Mouse (Mus musculus): ENCODE results near the gene Gm10277. TPM values are rescaled to one million over a fixed set of nuclear protein-coding genes. Genes with fewer than 3 reads are reported as not detected.
A peak's percentile ranks its signal among the peaks of the same experiment; 100 is the strongest.

Gm10277 gene
- polyA plus RNA-seq (2012; rRNA removed): 0.04 TPM in 1 of 2 replicates, not detected in the other

DNA sequence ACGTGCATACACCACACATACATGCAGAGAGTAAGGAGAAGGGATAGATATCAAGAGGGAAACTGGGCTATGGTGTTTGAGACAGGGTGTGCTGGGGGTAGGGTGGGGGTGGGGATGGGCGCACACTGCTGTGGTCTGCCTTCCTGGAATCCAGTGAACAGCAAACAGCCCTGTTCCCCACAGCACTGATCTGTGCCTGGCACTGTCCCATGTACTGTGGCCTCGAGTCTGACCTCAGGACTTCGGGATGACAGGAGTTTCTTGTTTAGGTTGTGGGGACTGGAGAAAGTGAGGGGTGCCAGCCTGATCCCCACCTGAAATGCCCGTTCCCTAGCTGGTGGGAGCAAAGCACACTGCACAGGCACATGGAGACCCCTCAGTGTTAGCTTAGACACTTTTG lies at the start of gene Gm10277:
Gene Gm10277, minus strand, starts transcription at position 41 of the 400 bp plus-strand sequence.
- no peaks in the 10 kb centered on the region for H3K27me3 ChIP-seq (replicated peaks; ENCODE audit: control insufficient read depth, insufficient read depth, low read length)
- H3K4me1 ChIP-seq (ENCODE audit: control insufficient read depth, insufficient read depth, low read length): peaks cover 71% of the 10 kb centered on the region
- H3K36me3 ChIP-seq (ENCODE audit: control insufficient read depth, insufficient read depth, low read length): no peaks in the 10 kb centered on the region
- DNase-seq: peak; percentile 29
- TF ChIP-seq CTCF (conservative IDR thresholded peaks at IDR 0.05; ENCODE audit: insufficient read depth, insufficient read length, low read depth, low read length): no peak
- no peak for TF ChIP-seq POLR2A (IDR thresholded peaks at IDR 0.05; ENCODE audit: low read depth, low read length)
- H3K27ac ChIP-seq (ENCODE audit: insufficient read depth, low read depth, low read length): peak within 1 kb of the TSS; percentile 98
- H3K4me3 ChIP-seq (ENCODE audit: insufficient read depth, low read depth, low read length): no peak within 1 kb of the TSS
- 65% methylated on average over 5 of the region's 5 CpGs for WGBS

DNA sequence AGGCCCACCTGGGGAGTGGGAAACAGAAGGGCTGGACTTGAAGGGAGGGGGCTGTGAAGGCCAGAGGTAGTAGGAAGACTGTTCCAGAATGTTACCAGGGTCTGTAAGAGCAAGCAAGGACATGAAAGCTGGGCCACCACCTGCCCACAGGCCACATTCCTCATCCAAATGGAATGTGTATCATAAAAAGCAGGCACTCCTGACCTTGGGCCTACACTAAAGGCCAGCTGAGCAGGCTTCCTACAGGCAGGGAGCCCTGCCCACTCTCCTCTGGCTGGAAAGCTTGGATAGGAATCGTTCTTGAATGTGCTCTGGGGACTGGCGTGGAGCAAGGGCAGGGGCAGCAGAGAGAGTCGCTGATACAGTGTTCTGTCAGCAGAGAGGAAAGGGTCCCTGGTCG lies 49.2 kb upstream of the Gm10277 start:
- H3K27ac ChIP-seq (ENCODE audit: insufficient read depth, low read depth, low read length): peak overlapping the region; percentile 85

DNA sequence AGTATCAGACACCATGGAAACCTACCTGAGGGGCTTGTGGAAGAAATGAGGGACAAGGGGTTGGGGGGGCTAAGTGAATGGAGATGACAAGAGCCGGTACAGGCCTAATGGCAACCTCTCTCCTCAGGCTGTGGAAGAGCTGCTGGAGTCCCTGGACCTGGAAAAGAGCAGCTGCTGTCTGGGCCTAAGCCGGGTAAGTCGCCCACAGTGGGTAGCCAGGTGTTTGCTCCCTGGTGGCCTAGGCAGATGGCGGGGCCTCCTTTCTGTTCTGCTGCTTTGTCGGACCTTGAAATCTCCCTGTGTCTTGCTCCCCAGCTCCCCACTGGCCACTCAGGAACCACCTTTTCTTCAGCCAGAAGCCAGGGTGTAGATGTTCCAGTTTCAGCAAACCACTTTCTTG lies 48.7 kb upstream of the Gm10277 start:
- H3K27ac ChIP-seq (ENCODE audit: insufficient read depth, low read depth, low read length): peak overlapping the region; percentile 85
- TF ChIP-seq POLR2A (IDR thresholded peaks at IDR 0.05; ENCODE audit: low read depth, low read length) (no peak), CTCF (conservative IDR thresholded peaks at IDR 0.05; ENCODE audit: insufficient read depth, insufficient read length, low read depth, low read length) (no peak)
- WGBS: 63% methylated on average over 5 of the region's 5 CpGs
- no peak for DNase-seq
- no peaks in the 10 kb centered on the region for H3K27me3 ChIP-seq (replicated peaks; ENCODE audit: control insufficient read depth, insufficient read depth, low read length)
- no peaks in the 10 kb centered on the region for H3K36me3 ChIP-seq (ENCODE audit: control insufficient read depth, insufficient read depth, low read length)
- H3K4me3 ChIP-seq (ENCODE audit: insufficient read depth, low read depth, low read length): no peak overlapping the region
- H3K4me1 ChIP-seq (ENCODE audit: control insufficient read depth, insufficient read depth, low read length): no peaks in the 10 kb centered on the region; the same call in 1 of the 2 replicates

More for the DNA sequence above, 49.2 kb upstream of the Gm10277 start:
- TF ChIP-seq POLR2A (IDR thresholded peaks at IDR 0.05; ENCODE audit: low read depth, low read length): no peak
- TF ChIP-seq CTCF (conservative IDR thresholded peaks at IDR 0.05; ENCODE audit: insufficient read depth, insufficient read length, low read depth, low read length): no peak
- peak; percentile 76 for DNase-seq
- no peaks in the 10 kb centered on the region; the same call in 1 of the 2 replicates for H3K4me1 ChIP-seq (ENCODE audit: control insufficient read depth, insufficient read depth, low read length)
- H3K4me3 ChIP-seq (ENCODE audit: insufficient read depth, low read depth, low read length): no peak overlapping the region
- H3K27me3 ChIP-seq (replicated peaks; ENCODE audit: control insufficient read depth, insufficient read depth, low read length): no peaks in the 10 kb centered on the region
- peaks cover 1% of the 10 kb centered on the region; the same call in 1 of the 2 replicates for H3K36me3 ChIP-seq (ENCODE audit: control insufficient read depth, insufficient read depth, low read length)
- 44% methylated on average over 4 of the region's 4 CpGs for WGBS

DNA sequence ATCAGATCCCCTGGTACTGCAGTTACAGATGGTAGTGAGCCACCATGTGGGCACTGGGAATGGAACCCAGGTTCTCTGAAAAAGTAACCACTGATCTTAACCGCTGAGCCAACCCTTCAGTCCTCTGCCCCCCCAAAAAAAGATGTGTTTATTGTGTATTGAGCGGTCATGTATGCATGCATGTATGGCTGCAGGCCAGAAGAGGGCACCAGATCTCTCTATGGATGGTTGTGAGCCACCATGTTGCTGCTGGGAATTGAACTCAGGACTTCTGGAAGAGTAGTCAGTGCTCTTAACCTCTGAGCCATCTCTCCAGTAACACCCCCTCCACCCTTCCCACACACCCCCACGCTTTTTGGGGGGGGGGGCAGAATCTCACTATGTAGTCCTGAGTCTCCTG lies 47.6 kb upstream of the Gm10277 start:
- Histone ChIP-seq H3K4me3 (ENCODE audit: insufficient read depth, low read depth, low read length) (no peak overlapping the region), H3K27me3 (replicated peaks; ENCODE audit: control insufficient read depth, insufficient read depth, low read length) (no peaks in the 10 kb centered on the region), H3K27ac (ENCODE audit: insufficient read depth, low read depth, low read length) (no peak overlapping the region), H3K36me3 (ENCODE audit: control insufficient read depth, insufficient read depth, low read length) (no peaks in the 10 kb centered on the region; the same call in 1 of the 2 replicates), H3K4me1 (ENCODE audit: control insufficient read depth, insufficient read depth, low read length) (no peaks in the 10 kb centered on the region; the same call in 1 of the 2 replicates)
- 90% methylated on average over 3 of the region's 3 CpGs for WGBS
- TF ChIP-seq CTCF (conservative IDR thresholded peaks at IDR 0.05; ENCODE audit: insufficient read depth, insufficient read length, low read depth, low read length) (peak; percentile 40; the same call in 1 of the 2 replicates), POLR2A (IDR thresholded peaks at IDR 0.05; ENCODE audit: low read depth, low read length) (no peak)
- DNase-seq: no peak

DNA sequence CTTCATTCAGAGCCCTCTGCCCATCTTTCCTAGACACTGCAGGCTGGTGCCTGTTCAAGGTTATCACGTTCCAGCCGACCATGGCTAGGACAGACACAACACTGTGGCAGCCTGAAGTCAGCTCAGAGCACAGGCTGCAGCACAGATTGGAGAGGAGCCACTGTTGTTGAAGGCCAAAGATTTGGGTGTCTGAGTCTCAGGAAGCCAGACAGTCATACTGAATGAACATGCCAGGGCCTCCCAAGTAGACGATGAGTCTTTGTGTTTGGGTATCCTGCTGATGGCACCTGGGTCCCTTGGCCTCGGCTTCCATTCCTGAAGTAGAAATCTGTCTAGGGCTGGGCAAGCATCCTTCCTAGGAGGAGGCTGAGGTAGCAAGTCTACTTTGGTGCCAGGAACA lies 45.0 kb upstream of the Gm10277 start:
- no peak overlapping the region for H3K27ac ChIP-seq (ENCODE audit: insufficient read depth, low read depth, low read length)
- H3K4me1 ChIP-seq (ENCODE audit: control insufficient read depth, insufficient read depth, low read length): no peaks in the 10 kb centered on the region; the same call in 1 of the 2 replicates
- TF ChIP-seq POLR2A (IDR thresholded peaks at IDR 0.05; ENCODE audit: low read depth, low read length): no peak
- TF ChIP-seq CTCF (conservative IDR thresholded peaks at IDR 0.05; ENCODE audit: insufficient read depth, insufficient read length, low read depth, low read length): no peak
- no peak for DNase-seq
- H3K27me3 ChIP-seq (replicated peaks; ENCODE audit: control insufficient read depth, insufficient read depth, low read length): no peaks in the 10 kb centered on the region
- H3K36me3 ChIP-seq (ENCODE audit: control insufficient read depth, insufficient read depth, low read length): peaks cover 4% of the 10 kb centered on the region; the same call in 1 of the 2 replicates
- no peak overlapping the region for H3K4me3 ChIP-seq (ENCODE audit: insufficient read depth, low read depth, low read length)
- WGBS: 85% methylated on average over 4 of the region's 4 CpGs

DNA sequence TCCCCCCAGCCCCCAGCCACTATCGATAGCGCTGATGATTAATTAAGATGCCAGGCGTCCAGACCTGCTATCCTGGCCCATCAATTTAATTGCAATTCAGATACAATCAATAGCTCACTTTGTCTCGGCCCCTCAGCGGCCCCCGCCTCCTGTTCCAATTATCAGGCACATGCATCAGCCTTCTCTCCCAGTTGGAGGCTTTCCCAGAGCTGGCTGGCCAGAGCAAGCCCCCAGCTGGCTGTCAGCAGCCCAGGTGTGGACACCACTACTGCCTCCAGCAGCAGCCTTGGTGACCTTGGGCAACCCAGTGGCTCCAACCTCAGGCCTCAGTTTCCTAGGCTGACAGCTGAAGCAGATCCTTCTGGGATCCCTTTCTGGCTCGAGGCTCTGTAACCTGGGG lies 43.3 kb upstream of the Gm10277 start:
- peaks cover 4% of the 10 kb centered on the region; the same call in 1 of the 2 replicates for H3K36me3 ChIP-seq (ENCODE audit: control insufficient read depth, insufficient read depth, low read length)

DNA sequence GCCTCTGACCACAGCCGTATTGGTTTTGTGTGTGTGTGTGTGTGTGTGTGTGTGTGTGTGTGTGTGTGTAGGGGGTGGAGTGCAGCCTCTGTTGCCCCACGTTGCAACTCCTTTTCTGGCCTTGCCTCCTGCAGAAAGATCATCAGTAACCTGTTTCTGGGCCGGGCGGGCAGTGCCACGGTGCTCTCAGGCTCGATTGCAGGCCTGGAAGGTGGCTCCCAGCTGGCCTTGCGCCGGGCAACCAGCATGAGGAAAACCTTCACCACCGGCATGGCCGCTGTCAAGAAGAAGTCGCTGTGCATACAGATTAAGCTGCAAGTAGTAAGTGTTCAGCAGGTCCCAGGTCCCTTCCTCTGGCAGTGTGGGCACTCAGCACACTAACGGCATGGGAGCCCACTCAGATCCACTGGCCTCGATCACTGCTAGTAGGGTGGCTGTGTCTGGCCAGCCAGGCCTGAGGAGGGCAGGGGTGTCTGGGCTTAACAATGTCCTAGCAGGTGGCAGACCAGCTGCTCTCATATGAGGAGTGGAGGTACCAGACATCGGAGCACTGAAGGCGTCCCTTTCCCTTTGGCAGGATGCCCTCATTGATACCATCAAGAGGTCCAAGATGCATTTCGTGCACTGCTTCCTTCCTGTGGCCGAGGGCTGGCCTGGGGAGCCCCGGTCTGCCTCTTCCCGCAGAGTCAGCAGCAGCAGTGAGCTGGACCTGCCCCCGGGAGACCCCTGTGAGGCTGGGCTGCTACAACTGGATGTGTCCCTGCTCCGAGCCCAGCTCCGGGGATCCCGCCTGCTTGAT lies 41.7 kb upstream of the Gm10277 start:
- Histone ChIP-seq H3K36me3 (ENCODE audit: control insufficient read depth, insufficient read depth, low read length) (peaks cover 4% of the 10 kb centered on the region; the same call in 1 of the 2 replicates), H3K27ac (ENCODE audit: insufficient read depth, low read depth, low read length) (no peak overlapping the region), H3K4me3 (ENCODE audit: insufficient read depth, low read depth, low read length) (no peak overlapping the region), H3K4me1 (ENCODE audit: control insufficient read depth, insufficient read depth, low read length) (no peaks in the 10 kb centered on the region; the same call in 1 of the 2 replicates), H3K27me3 (replicated peaks; ENCODE audit: control insufficient read depth, insufficient read depth, low read length) (no peaks in the 10 kb centered on the region)
- TF ChIP-seq CTCF (conservative IDR thresholded peaks at IDR 0.05; ENCODE audit: insufficient read depth, insufficient read length, low read depth, low read length) (no peak), POLR2A (IDR thresholded peaks at IDR 0.05; ENCODE audit: low read depth, low read length) (no peak)
- peak; percentile 47 for DNase-seq
- WGBS: 77% methylated on average over 23 of the region's 23 CpGs

More for the DNA sequence above, 43.3 kb upstream of the Gm10277 start:
- peak; percentile 58 for DNase-seq
- TF ChIP-seq CTCF (conservative IDR thresholded peaks at IDR 0.05; ENCODE audit: insufficient read depth, insufficient read length, low read depth, low read length) (no peak), POLR2A (IDR thresholded peaks at IDR 0.05; ENCODE audit: low read depth, low read length) (no peak)
- Histone ChIP-seq H3K4me1 (ENCODE audit: control insufficient read depth, insufficient read depth, low read length) (no peaks in the 10 kb centered on the region; the same call in 1 of the 2 replicates), H3K4me3 (ENCODE audit: insufficient read depth, low read depth, low read length) (no peak overlapping the region), H3K27ac (ENCODE audit: insufficient read depth, low read depth, low read length) (peak overlapping the region; percentile 15), H3K27me3 (replicated peaks; ENCODE audit: control insufficient read depth, insufficient read depth, low read length) (no peaks in the 10 kb centered on the region)
- 79% methylated on average over 7 of the region's 7 CpGs for WGBS

All from kidney, adult 2 months (tissue).